Mouse (Mus musculus) macrophage (primary cell): ENCODE results near the gene Dcaf12. TPM values are rescaled to one million over a fixed set of nuclear protein-coding genes. Genes with fewer than 3 reads are reported as not detected.

ENCODE experiments used
- H3K27ac ChIP-seq: fragments of 350-480 bp; formaldehyde crosslinking; 2 replicates; pipeline ENCODE4 v1.9.0; 2021
- H3K36me3 ChIP-seq: fragments of 350-480 bp; formaldehyde crosslinking; 2 replicates; pipeline ENCODE4 v1.9.0; 2021; ENCODE audit errors: inconsistent target
- H3K4me3 ChIP-seq: fragments of 350-480 bp; formaldehyde crosslinking; 2 replicates; pipeline ENCODE4 v1.9.0; 2021; ENCODE audit errors: inconsistent target
- H3K79me2 ChIP-seq: fragments of 350-480 bp; formaldehyde crosslinking; 2 replicates; pipeline ENCODE4 v1.9.0; 2021; ENCODE audit errors: inconsistent target
- WGBS: methylation state at CpG from one replicate; pipeline ENCODE4 v1.1.7; 2026; ENCODE audit warnings: inconsistent platforms; ENCODE audit not compliant: missing documents; 5-methylcytosine and 5-hydroxymethylcytosine counted together
- polyA plus RNA-seq: library from polyadenylated mRNA; stranded (reverse); fragments of 250-400 nt; gene quantifications from 3 replicates; pipeline ENCODE4 v1.2.4, GENCODE M21; 2018; ENCODE audit warnings: inconsistent platforms
- total RNA-seq, 78 experiments: library from RNA; depleted of rRNA; stranded (reverse); fragments of 250-400 nt; gene quantifications; 1 replicate in 9 of 78; 2 replicates in 24 of 78; 3 replicates in 43 of 78; 4 replicates in 2 of 78; pipeline ENCODE4 v1.2.4; 2018; ENCODE audit warnings: inconsistent platforms in 56 of 78

Gene Dcaf12
- 10 to 100 TPM; 14.9 to 33.9 (median 25.7) TPM for total RNA-seq (2018; cell fraction: chromatin; rRNA removed)
- 10 to 100 TPM; 34.0 to 51.3 (median 43.6) TPM for total RNA-seq (2018; cell fraction: cytosol; rRNA removed)
- 10 to 100 TPM; 28.3 to 39.3 (median 33.8) TPM for total RNA-seq (2018; cell fraction: nucleus; rRNA removed)
- polyA plus RNA-seq: 21.0 to 43.0 TPM (median 38.5 TPM) in 3 replicates

GRCm38 (mm10) chr4:41314141-41315129 lies at the start of gene Dcaf12:
Gene Dcaf12, minus strand, starts transcription at chr4:41314889.
- H3K4me3 ChIP-seq: peak within 1 kb of the TSS; percentile 90
- WGBS: under 1% methylated on average over 70 of the region's 70 CpGs
- no peaks in the 10 kb centered on the region for H3K36me3 ChIP-seq
- H3K27ac ChIP-seq: peak within 1 kb of the TSS; percentile 84
- peaks cover 42% of the 10 kb centered on the region for H3K79me2 ChIP-seq

- WGBS: 90% methylated on average over 3 of the region's 3 CpGs
- Histone ChIP-seq H3K79me2 (peaks cover 98% of the 10 kb centered on the region), H3K27ac (peak overlapping the region; percentile 31; the same call in 1 of the 2 replicates)
Measured at GRCm38 (mm10) chr4:41361059-41361458, 46.4 kb upstream of the Dcaf12 start.

GRCm38 (mm10) chr4:41359358-41359757 lies 44.7 kb upstream of the Dcaf12 start:
- H3K36me3 ChIP-seq: no peaks in the 10 kb centered on the region
- H3K4me3 ChIP-seq: no peak overlapping the region
- peaks cover 98% of the 10 kb centered on the region for H3K79me2 ChIP-seq
- H3K27ac ChIP-seq: peak overlapping the region; percentile 14
- 51% methylated on average over 7 of the region's 7 CpGs for WGBS

More at GRCm38 (mm10) chr4:41361059-41361458, 46.4 kb upstream of the Dcaf12 start:
- Histone ChIP-seq H3K4me3 (no peak overlapping the region), H3K36me3 (no peaks in the 10 kb centered on the region)

- Histone ChIP-seq H3K36me3 (no peaks in the 10 kb centered on the region), H3K4me3 (no peak overlapping the region), H3K79me2 (peaks cover 98% of the 10 kb centered on the region), H3K27ac (peak overlapping the region; percentile 47)
- WGBS: 17% methylated on average over 1 of the region's 2 CpGs
Measured at GRCm38 (mm10) chr4:41358669-41359068, 44.0 kb upstream of the Dcaf12 start.

GRCm38 (mm10) chr4:41357154-41357553 lies 42.5 kb upstream of the Dcaf12 start:
- WGBS: 100% methylated on average over 2 of the region's 2 CpGs
- Histone ChIP-seq H3K36me3 (no peaks in the 10 kb centered on the region), H3K4me3 (no peak overlapping the region), H3K27ac (no peak overlapping the region), H3K79me2 (peaks cover 98% of the 10 kb centered on the region)

- peak overlapping the region; percentile 35 for H3K27ac ChIP-seq
- WGBS: 50% methylated on average over 1 of the region's 1 CpGs
- H3K36me3 ChIP-seq: no peaks in the 10 kb centered on the region
Measured at GRCm38 (mm10) chr4:41353265-41353664, 38.6 kb upstream of the Dcaf12 start.

GRCm38 (mm10) chr4:41352758-41353157 lies 38.1 kb upstream of the Dcaf12 start:
- no peaks in the 10 kb centered on the region for H3K36me3 ChIP-seq
- H3K4me3 ChIP-seq: no peak overlapping the region
- WGBS: 92% methylated on average over 4 of the region's 4 CpGs
- peaks cover 90% of the 10 kb centered on the region for H3K79me2 ChIP-seq
- peak overlapping the region; percentile 35 for H3K27ac ChIP-seq

More at GRCm38 (mm10) chr4:41353265-41353664, 38.6 kb upstream of the Dcaf12 start:
- Histone ChIP-seq H3K4me3 (no peak overlapping the region), H3K79me2 (peaks cover 95% of the 10 kb centered on the region)

GRCm38 (mm10) chr4:41349199-41349591 lies 34.5 kb upstream of the Dcaf12 start:
- Histone ChIP-seq H3K27ac (peak overlapping the region; percentile 52), H3K79me2 (peaks cover 54% of the 10 kb centered on the region), H3K36me3 (no peaks in the 10 kb centered on the region), H3K4me3 (peak overlapping the region; percentile 83)
- under 1% methylated on average over 27 of the region's 28 CpGs for WGBS

- Histone ChIP-seq H3K36me3 (no peaks in the 10 kb centered on the region), H3K79me2 (peaks cover 49% of the 10 kb centered on the region), H3K4me3 (peak within 1 kb of the TSS; percentile 83), H3K27ac (peak within 1 kb of the TSS; percentile 52)
- WGBS: under 1% methylated on average over 27 of the region's 31 CpGs
Measured at GRCm38 (mm10) chr4:41348584-41349198, 34.0 kb upstream of the Dcaf12 start, which contains the start of gene Ubap1. Gene Ubap1, plus strand, starts transcription at chr4:41348996.

GRCm38 (mm10) chr4:41347839-41348238 lies 33.1 kb upstream of the Dcaf12 start:
- Histone ChIP-seq H3K36me3 (no peaks in the 10 kb centered on the region), H3K79me2 (peaks cover 40% of the 10 kb centered on the region), H3K27ac (peak overlapping the region; percentile 52), H3K4me3 (peak overlapping the region; percentile 83; the same call in 1 of the 2 replicates)
- 0% methylated on average over 1 of the region's 5 CpGs for WGBS

- Histone ChIP-seq H3K79me2 (peaks cover 22% of the 10 kb centered on the region), H3K36me3 (no peaks in the 10 kb centered on the region), H3K27ac (no peak overlapping the region), H3K4me3 (no peak overlapping the region)
- WGBS: 48% methylated on average over 2 of the region's 2 CpGs
Measured at GRCm38 (mm10) chr4:41346011-41346410, 31.3 kb upstream of the Dcaf12 start.

GRCm38 (mm10) chr4:41340912-41341550 lies 26.3 kb upstream of the Dcaf12 start:
- Histone ChIP-seq H3K36me3 (no peaks in the 10 kb centered on the region), H3K79me2 (no peaks in the 10 kb centered on the region), H3K4me3 (no peak overlapping the region), H3K27ac (no peak overlapping the region)
- WGBS: 86% methylated on average over 11 of the region's 11 CpGs

- Histone ChIP-seq H3K79me2 (no peaks in the 10 kb centered on the region), H3K36me3 (no peaks in the 10 kb centered on the region), H3K27ac (no peak overlapping the region), H3K4me3 (no peak overlapping the region)
Measured at GRCm38 (mm10) chr4:41336546-41336945, 21.9 kb upstream of the Dcaf12 start.
